Mouse (Mus musculus): ENCODE measurements around the gene Rnd2.

DNA sequence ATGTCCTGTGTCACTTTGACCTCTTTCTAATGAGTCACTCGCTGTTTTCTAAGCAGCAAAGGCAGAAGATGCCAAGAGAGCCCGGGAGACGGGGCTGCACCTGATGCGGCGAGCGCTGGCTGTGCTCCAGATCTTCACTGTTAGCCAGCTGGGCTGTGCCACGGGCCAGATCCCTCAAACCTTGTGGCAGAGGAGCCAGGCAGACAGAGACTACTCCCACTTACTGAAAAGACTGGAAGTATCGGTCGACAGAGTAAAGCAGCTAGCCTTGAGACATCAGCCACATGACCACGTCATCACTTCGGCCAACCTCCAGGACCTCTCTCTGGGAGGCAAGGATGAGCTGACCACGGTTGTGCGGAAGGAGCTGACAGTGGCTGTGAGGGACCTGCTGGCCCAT is 31.4 kb upstream of the Rnd2 start:
- TF ChIP-seq CTCF (IDR thresholded peaks at IDR 0.05; ENCODE audit: extremely low read depth, insufficient read depth, insufficient read length, insufficient replicate concordance) (no peak), POLR2A (IDR thresholded peaks at IDR 0.05; ENCODE audit: low read depth, low read length) (no peak)
